Mouse (Mus musculus) G1E (cell line): Measurements from ENCODE around the gene Kif2a. TPM values are rescaled to one million over a fixed set of nuclear protein-coding genes. Genes with fewer than 3 reads are reported as not detected.
"Not testable (repeated sequence)": the region's sequence is repeated elsewhere in the genome, so short reads cannot be mapped to it uniquely, and the experiment has no call there.

ENCODE experiments used
- ATAC-seq: 2 replicates; pipeline ENCODE4 v1.8.0; 2016; ENCODE audit warnings: mild to moderate bottlenecking; ENCODE audit not compliant: insufficient number of reproducible peaks, poor library complexity, low FRiP score, severe bottlenecking; ENCODE audit errors: extremely low read depth
- DNase-seq: peaks from one replicate; pipeline ENCODE4 v3.0.0; 2012; ENCODE audit warnings: low spot score
- H3K27me3 ChIP-seq: 2 replicates; pipeline ENCODE4 v1.6.1; 2012; ENCODE audit warnings: mild to moderate bottlenecking, low read length, inconsistent platforms; ENCODE audit not compliant: insufficient read depth
- H3K36me3 ChIP-seq: replicated peaks from 2 replicates; pipeline ENCODE3; 2012; ENCODE audit warnings: mild to moderate bottlenecking, inconsistent platforms
- H3K4me1 ChIP-seq: 2 replicates; pipeline ENCODE4 v1.6.1; 2012; ENCODE audit warnings: low read depth, low read length, inconsistent platforms, mixed read lengths; ENCODE audit not compliant: insufficient read depth
- H3K4me3 ChIP-seq: 2 replicates; pipeline ENCODE4 v1.5.1; 2012; ENCODE audit warnings: low read depth, mild to moderate bottlenecking, inconsistent platforms, low read length, moderate library complexity, mixed read lengths
- H3K9me3 ChIP-seq: replicated peaks from 2 replicates; pipeline ENCODE4 v1.6.1; 2012; ENCODE audit warnings: inconsistent platforms
- CTCF ChIP-seq: IDR thresholded peaks from 2 replicates; pipeline ENCODE4 v1.5.1; 2012; ENCODE audit warnings: low read depth, low read length, inconsistent platforms, mixed read lengths
- GATA1 ChIP-seq: IDR thresholded peaks from 2 replicates; pipeline ENCODE4 v1.6.1; 2012; ENCODE audit warnings: borderline replicate concordance, low read length, inconsistent platforms, mixed read lengths
- GATA2 ChIP-seq: IDR thresholded peaks from 2 replicates; pipeline ENCODE4 v1.6.1; 2012; ENCODE audit warnings: low read depth, low read length, inconsistent platforms, borderline replicate concordance
- POLR2AphosphoS5 ChIP-seq: IDR thresholded peaks from 2 replicates; pipeline ENCODE4 v1.6.1; 2012; ENCODE audit warnings: low read depth, low read length, inconsistent platforms; ENCODE audit not compliant: insufficient replicate concordance
- TAL1 ChIP-seq: conservative IDR thresholded peaks from 2 replicates; pipeline ENCODE4 v1.6.1; 2012; ENCODE audit warnings: low read depth, low read length, inconsistent platforms, mixed read lengths
- polyA plus RNA-seq: library from polyadenylated mRNA; stranded (reverse); fragments of >175 nt; gene quantifications from 2 replicates; pipeline ENCODE4 v1.2.3, GENCODE M21; 2012
- total RNA-seq, 2 experiments: library from RNA; stranded (forward) in 1 of 2; stranded (reverse) in 1 of 2; fragments of 200-1000 nt in 1 of 2; fragments of >200 nt in 1 of 2; fragmentation: Nextera tagmentation in 1 of 2; gene quantifications; 2 replicates each; pipeline ENCODE4 v1.2.3; 2014 to 2017

Kif2a gene
- total and polyA plus RNA-seq, 3 experiments = 31.7 to 167 (median 40.2) TPM

DNA sequence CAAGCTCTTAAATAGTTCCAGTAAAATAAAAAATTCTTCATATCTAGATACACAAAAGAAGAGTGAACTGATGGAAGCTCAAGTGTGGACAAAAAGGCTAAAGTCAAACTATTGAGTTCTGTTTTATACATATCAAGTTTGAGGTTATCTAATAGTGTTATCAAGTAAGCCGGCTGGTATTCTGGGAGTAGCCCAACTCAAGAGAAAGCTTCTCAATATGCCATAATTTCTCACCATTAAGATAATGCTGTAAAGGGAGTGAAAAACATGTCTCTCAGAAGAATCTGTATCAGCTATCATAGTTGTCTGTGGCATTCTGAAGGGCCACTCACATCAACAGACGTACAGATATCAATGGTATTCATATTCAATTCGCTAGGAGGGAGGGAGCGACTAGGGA is 13.8 kb downstream of the Kif2a start:
- H3K4me3 ChIP-seq = no peak overlapping the region
- DNase-seq = no peak

DNA sequence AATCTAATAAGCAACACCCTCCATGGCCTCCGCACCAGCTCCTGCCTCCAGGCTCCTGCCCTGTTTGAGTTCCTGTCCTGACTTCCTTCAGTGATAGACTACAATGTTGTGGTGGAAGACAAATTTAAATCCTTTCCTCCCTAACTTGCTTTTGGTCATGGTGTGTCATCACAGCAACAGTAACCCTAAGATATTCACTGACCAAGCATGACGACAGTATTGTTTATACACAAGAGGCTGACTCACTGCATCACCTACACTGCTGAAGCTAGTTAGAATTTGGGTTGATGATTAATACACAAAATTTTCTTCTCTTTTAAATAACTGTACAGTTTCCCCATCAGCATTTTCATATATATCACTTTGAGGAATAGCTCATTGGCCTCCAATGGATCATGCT is 18.7 kb downstream of the Kif2a start:
- TF ChIP-seq GATA1 (no peak), GATA2 (no peak), POLR2AphosphoS5 (no peak), TAL1 (no peak), CTCF (no peak)
- no peak for ATAC-seq
- Histone ChIP-seq H3K27me3 (no peaks in the 10 kb centered on the region), H3K4me3 (no peak overlapping the region), H3K36me3 (peaks cover 27% of the 10 kb centered on the region), H3K4me1 (peaks cover 51% of the 10 kb centered on the region), H3K9me3 (no peaks in the 10 kb centered on the region)
- no peak for DNase-seq

More for the DNA sequence above, 13.8 kb downstream of the Kif2a start:
- no peak for TF ChIP-seq GATA2
- TF ChIP-seq CTCF = no peak
- no peak for TF ChIP-seq TAL1
- TF ChIP-seq POLR2AphosphoS5 = no peak
- TF ChIP-seq GATA1 = no peak
- ATAC-seq = no peak
- Histone ChIP-seq H3K36me3 (peaks cover 16% of the 10 kb centered on the region), H3K27me3 (no peaks in the 10 kb centered on the region), H3K4me1 (peaks cover 51% of the 10 kb centered on the region), H3K9me3 (no peaks in the 10 kb centered on the region)

DNA sequence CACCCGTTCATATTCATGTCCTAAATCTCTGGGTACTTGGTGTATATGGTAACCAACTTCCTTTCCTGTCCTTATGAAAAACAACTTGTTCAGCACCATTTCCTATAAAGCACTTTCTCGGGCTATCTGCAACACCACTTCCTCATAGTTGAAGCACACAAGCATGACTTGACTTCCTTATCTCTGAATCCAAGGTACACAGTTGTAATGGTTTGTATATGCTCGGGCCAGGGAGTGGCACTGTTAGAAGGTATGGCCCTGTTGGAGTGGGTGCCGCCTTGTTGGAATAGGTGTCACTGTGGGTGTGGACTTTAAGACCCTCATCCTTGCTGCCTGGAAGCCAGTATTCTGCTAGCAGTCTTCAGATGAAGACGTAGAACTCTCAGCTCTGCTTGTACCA is 23.3 kb downstream of the Kif2a start:
- TF ChIP-seq TAL1 (peak; percentile 52), POLR2AphosphoS5 (no peak)
- Histone ChIP-seq H3K4me1 (peaks cover 79% of the 10 kb centered on the region), H3K4me3 (no peak overlapping the region), H3K9me3 (no peaks in the 10 kb centered on the region), H3K36me3 (peaks cover 54% of the 10 kb centered on the region), H3K27me3 (no peaks in the 10 kb centered on the region)
- peak; percentile 85 for ATAC-seq
- peak; percentile 54 for DNase-seq

DNA sequence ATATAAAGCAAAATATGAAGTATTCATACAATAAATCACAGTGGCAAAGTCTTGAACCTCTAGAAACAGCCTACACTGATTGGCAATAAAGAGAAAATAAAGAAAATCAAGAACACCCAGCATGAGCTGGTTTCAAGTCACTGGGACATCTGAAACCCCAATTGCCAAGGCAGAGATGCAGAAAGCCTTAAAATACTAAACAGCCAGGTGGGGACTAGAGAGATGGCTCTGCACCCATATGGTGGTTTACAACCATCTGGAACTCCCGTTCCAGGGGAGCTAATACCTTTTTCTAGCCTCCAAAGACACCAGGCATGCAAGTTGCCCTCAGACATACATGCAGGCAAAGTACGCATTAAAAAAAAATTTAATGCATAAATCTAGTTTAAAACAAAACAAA is 23.9 kb downstream of the Kif2a start:
- Histone ChIP-seq H3K4me3 (no peak overlapping the region), H3K36me3 (peaks cover 58% of the 10 kb centered on the region), H3K4me1 (peaks cover 76% of the 10 kb centered on the region), H3K9me3 (no peaks in the 10 kb centered on the region), H3K27me3 (no peaks in the 10 kb centered on the region)
- no peak for DNase-seq
- no peak for TF ChIP-seq GATA1
- TF ChIP-seq GATA2 = no peak
- TF ChIP-seq TAL1 = no peak
- TF ChIP-seq POLR2AphosphoS5 = no peak
- TF ChIP-seq CTCF = no peak
- no peak for ATAC-seq

DNA sequence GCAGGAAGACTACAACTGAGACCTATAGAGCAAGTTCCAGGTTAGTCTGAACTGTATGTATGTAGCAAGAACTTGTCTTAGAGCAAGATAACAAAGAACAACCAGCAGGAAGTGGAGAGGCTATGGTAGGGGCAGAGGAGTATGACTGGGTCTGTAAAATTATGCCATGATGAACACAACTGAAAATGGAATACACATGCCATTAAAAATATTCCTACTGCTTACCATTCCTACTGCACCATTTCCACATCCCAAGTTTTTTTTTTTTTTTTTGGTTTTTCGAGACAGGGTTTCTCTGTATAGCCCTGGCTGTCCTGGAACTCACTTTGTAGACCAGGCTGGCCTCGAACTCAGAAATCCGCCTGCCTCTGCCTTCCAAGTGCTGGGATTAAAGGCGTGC is 24.4 kb downstream of the Kif2a start:
- H3K9me3 ChIP-seq, H3K27me3 ChIP-seq, ATAC-seq, H3K4me3 ChIP-seq, DNase-seq: not testable (repeated sequence)
- Histone ChIP-seq H3K36me3 (peaks cover 58% of the 10 kb centered on the region), H3K4me1 (peaks cover 71% of the 10 kb centered on the region)

DNA sequence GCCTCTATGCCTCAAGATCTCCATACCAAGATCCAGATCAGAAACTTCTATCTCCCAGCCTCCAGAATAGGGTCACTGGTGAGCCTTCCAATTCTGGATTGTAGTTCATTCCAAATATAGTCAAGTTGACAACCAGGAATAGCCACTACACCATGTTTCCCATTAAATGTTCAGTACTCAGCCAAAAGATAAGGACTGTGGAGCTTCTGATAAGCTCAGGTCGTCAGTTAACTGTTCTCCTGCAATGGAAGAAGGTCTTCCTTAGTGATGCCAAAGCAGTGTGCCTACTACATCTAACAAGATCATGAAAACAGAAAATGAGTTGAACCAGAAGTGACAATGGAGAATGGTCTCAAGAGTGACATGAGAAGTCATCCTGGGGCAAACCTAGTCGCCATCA is 25.0 kb downstream of the Kif2a start:
- no peaks in the 10 kb centered on the region for H3K27me3 ChIP-seq
- peaks cover 69% of the 10 kb centered on the region for H3K4me1 ChIP-seq
- DNase-seq (no peak), ATAC-seq (no peak)
- H3K9me3 ChIP-seq = no peaks in the 10 kb centered on the region
- TF ChIP-seq GATA2 (no peak), GATA1 (no peak), TAL1 (no peak), CTCF (no peak), POLR2AphosphoS5 (no peak)
- H3K36me3 ChIP-seq = peaks cover 63% of the 10 kb centered on the region
- no peak overlapping the region; the same call in 1 of the 2 replicates for H3K4me3 ChIP-seq

DNA sequence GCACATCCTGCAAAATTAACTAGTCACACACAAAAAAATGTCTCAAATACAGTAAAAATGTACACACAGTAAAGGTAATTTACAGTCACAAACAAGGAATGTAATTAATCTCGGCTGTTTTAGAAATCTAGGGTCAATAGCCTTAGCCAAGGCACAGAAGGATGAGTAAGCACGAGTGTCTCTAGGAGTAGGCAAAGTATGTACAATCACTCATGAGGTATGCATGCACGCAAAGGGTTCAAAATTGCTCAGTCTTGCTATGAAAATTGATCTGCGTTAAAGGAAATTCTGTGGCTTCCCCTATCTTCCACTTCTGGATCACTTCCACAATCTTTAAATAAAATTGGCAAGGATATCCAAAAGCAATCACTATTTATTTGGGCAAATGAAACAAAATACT is 60.4 kb downstream of the Kif2a start:
- H3K27me3 ChIP-seq = no peaks in the 10 kb centered on the region
- no peak for TF ChIP-seq GATA2
- no peaks in the 10 kb centered on the region for H3K9me3 ChIP-seq
- H3K36me3 ChIP-seq = peaks cover 65% of the 10 kb centered on the region
- peaks cover 3% of the 10 kb centered on the region; the same call in 1 of the 2 replicates for H3K4me1 ChIP-seq
- no peak overlapping the region for H3K4me3 ChIP-seq
- ATAC-seq (no peak), DNase-seq (no peak)
